Mouse (Mus musculus): Measurements from ENCODE around the gene Ccnj.

GRCm38 (mm10) chr19:40809858-40810257 lies 21.2 kb upstream of the Ccnj start:
- TF ChIP-seq REST (IDR thresholded peaks at IDR 0.05; ENCODE audit: insufficient read depth, insufficient read length) (no peak), MYOG (IDR thresholded peaks at IDR 0.05; ENCODE audit: control insufficient read depth in 1 of 3, insufficient read depth in 1 of 3, insufficient read length in 2 of 3, low read depth in 2 of 3) (no peak), POLR2AphosphoS2 (IDR thresholded peaks at IDR 0.05; ENCODE audit: insufficient read length, low read depth) (no peak), TCF12 (IDR thresholded peaks at IDR 0.05; ENCODE audit: insufficient read depth, poor library complexity, severe bottlenecking) (no peak), E2F4 (IDR thresholded peaks at IDR 0.05; ENCODE audit: insufficient read depth) (no peak), MAX (IDR thresholded peaks at IDR 0.05; ENCODE audit: low read depth) (no peak), MYOD1 (IDR thresholded peaks at IDR 0.05; ENCODE audit: control insufficient read depth in 1 of 3, insufficient read length in 2 of 3, low read depth in 2 of 3) (no peak), POLR2A (IDR thresholded peaks at IDR 0.05; ENCODE audit: insufficient read length, low read depth) (no peak), CEBPB (IDR thresholded peaks at IDR 0.05; ENCODE audit: insufficient read depth, poor library complexity, severe bottlenecking) (no peak)

Measured in myocyte (in vitro differentiated cells).